Mouse (Mus musculus): Measurements from ENCODE around the gene Gtf2ird2.

- TF ChIP-seq CTCF (IDR thresholded peaks at IDR 0.05; ENCODE audit: borderline replicate concordance, insufficient read depth, low read length) (no peak), POLR2A (IDR thresholded peaks at IDR 0.05; ENCODE audit: low read depth, low read length) (no peak)
Observed at GRCm38 (mm10) chr5:134251083-134251482, 67.3 kb downstream of the Gtf2ird2 start.

Data from embryonic fibroblast, embryonic 13.5 days (primary cell).